In genomic region chr7:33854911-33855310, GRCm38 (mm10) we compare ENCODE assay signal across 19 mouse cellular contexts.
DNase-seq lines count a peak whose midpoint lies in the region; TF ChIP-seq lines count a peak whose summit lies in the region.
"Had no signal": no experiment of that assay in that cellular context is flagged by ENCODE, and none has a peak within 500 bp of the region (broad histone marks: within the 10 kb centered on the region; RNA-seq: fewer than 3 reads in every experiment).

No protein-coding gene starts in this region.

- H3K4me1 ChIP-seq in kidney, adult 2 months (ENCODE audit: control insufficient read depth, insufficient read depth, low read length): no peaks in the 10 kb centered on the region
- H3K4me1 ChIP-seq: embryonic facial prominence, embryonic 13.5 days; embryonic facial prominence, embryonic 15.5 days; forebrain, embryonic 10.5 days; forebrain, embryonic 12.5 days had no signal

- H3K27me3 ChIP-seq in kidney, adult 2 months (replicated peaks; ENCODE audit: control insufficient read depth, insufficient read depth, low read length): no peaks in the 10 kb centered on the region
- H3K27me3 ChIP-seq: embryonic facial prominence, embryonic 13.5 days; embryonic facial prominence, embryonic 15.5 days; forebrain, embryonic 12.5 days had no signal

- H3K4me3 ChIP-seq in kidney, adult 2 months (ENCODE audit: insufficient read depth, low read depth, low read length): no peak overlapping the region
- H3K4me3 ChIP-seq: embryonic facial prominence, embryonic 13.5 days; embryonic facial prominence, embryonic 15.5 days; erythroblast, embryonic 14.5 days; forebrain, embryonic 10.5 days; forebrain, embryonic 12.5 days had no signal

- peak; percentile 65 for DNase-seq in kidney, adult 2 months
- DNase-seq in kidney, adult 18-20 months: no peak
- DNase-seq in kidney, adult 9 months: peak; percentile 82
- DNase-seq in kidney, postnatal 4 days: no peak
- DNase-seq: adrenal gland, adult 2 months; adrenal gland, postnatal 10 days; adrenal gland, postnatal 25 days; cerebellum, adult 11 months; cerebellum, adult 18-20 months; cerebellum, adult 8-10 months; cerebellum, adult 9-11 months; cerebellum, postnatal 14 days; cerebellum, postnatal 36 days; embryo, embryonic 11 days had no signal

- no peak for TF ChIP-seq CTCF in kidney, adult 2 months (conservative IDR thresholded peaks at IDR 0.05; ENCODE audit: insufficient read depth, insufficient read length, low read depth, low read length)

- TF ChIP-seq POLR2A in kidney, adult 2 months (IDR thresholded peaks at IDR 0.05; ENCODE audit: low read depth, low read length): no peak

- no peaks in the 10 kb centered on the region for H3K36me3 ChIP-seq in kidney, adult 2 months (ENCODE audit: control insufficient read depth, insufficient read depth, low read length)
- H3K36me3 ChIP-seq: embryonic facial prominence, embryonic 13.5 days; embryonic facial prominence, embryonic 15.5 days; forebrain, embryonic 10.5 days; forebrain, embryonic 12.5 days had no signal

- no peak overlapping the region for H3K27ac ChIP-seq in kidney, adult 2 months (ENCODE audit: insufficient read depth, low read depth, low read length)
- H3K27ac ChIP-seq: embryonic facial prominence, embryonic 13.5 days; embryonic facial prominence, embryonic 15.5 days; forebrain, embryonic 10.5 days; forebrain, embryonic 12.5 days had no signal

Comparison
In these comparisons a context has a peak if more than half of its experiments do, and no peak if none do; other contexts are left out.
1. DNase-seq: peak in kidney, adult 2 months (single experiment) and kidney, adult 9 months (single experiment); none in kidney, adult 18-20 months (single experiment) and kidney, postnatal 4 days (0 of 2).